Mouse (Mus musculus) embryonic fibroblast, embryonic 13.5 days (primary cell): ENCODE data around the gene Atp6v0c. TPM values are rescaled to one million over a fixed set of nuclear protein-coding genes. Genes with fewer than 3 reads are reported as not detected.
A peak's percentile ranks its signal among the peaks of the same experiment; 100 is the strongest.

Source experiments
- H3K27ac ChIP-seq: 2 replicates; pipeline ENCODE4 v1.5.1; 2012; ENCODE audit warnings: low read length, control low read depth, inconsistent platforms; ENCODE audit not compliant: insufficient read depth
- H3K4me1 ChIP-seq: 2 replicates; pipeline ENCODE4 v1.6.1; 2011; ENCODE audit warnings: low read length; ENCODE audit not compliant: control insufficient read depth, insufficient read depth
- H3K4me3 ChIP-seq: 2 replicates; pipeline ENCODE4 v1.5.1; 2011; ENCODE audit warnings: mild to moderate bottlenecking, control low read depth, low read length; ENCODE audit not compliant: insufficient read depth
- CTCF ChIP-seq: IDR thresholded peaks from 2 replicates; pipeline ENCODE4 v1.5.1; 2011; ENCODE audit warnings: mild to moderate bottlenecking, control low read depth, low read length, moderate library complexity, borderline replicate concordance; ENCODE audit not compliant: insufficient read depth
- POLR2A ChIP-seq: IDR thresholded peaks from 2 replicates; pipeline ENCODE4 v1.6.1; 2011; ENCODE audit warnings: low read depth, mild to moderate bottlenecking, control low read depth, low read length, moderate library complexity
- polyA plus RNA-seq: library from polyadenylated mRNA; stranded (reverse); fragments of >200 nt; gene quantifications from 2 replicates; pipeline ENCODE4 v1.2.4, GENCODE M21; 2011; ENCODE audit warnings: low read depth; ENCODE audit not compliant: missing spikeins, insufficient read length

Atp6v0c gene
- polyA plus RNA-seq, 1 experiment: 382 TPM

GRCm38 (mm10) chr17:24161466-24161865 lies 8.0 kb downstream of the Atp6v0c start:
- Histone ChIP-seq H3K27ac (no peak overlapping the region), H3K4me1 (peaks cover 9% of the 10 kb centered on the region), H3K4me3 (no peak overlapping the region)
- TF ChIP-seq CTCF (no peak), POLR2A (no peak)

- no peak overlapping the region for H3K4me3 ChIP-seq
- TF ChIP-seq POLR2A (no peak), CTCF (no peak)
- no peak overlapping the region for H3K27ac ChIP-seq
- H3K4me1 ChIP-seq: peaks cover 4% of the 10 kb centered on the region; the same call in 1 of the 2 replicates
Measured at GRCm38 (mm10) chr17:24157526-24157925, 12.0 kb downstream of the Atp6v0c start.

GRCm38 (mm10) chr17:24157121-24157520 lies 12.4 kb downstream of the Atp6v0c start:
- no peak overlapping the region for H3K4me3 ChIP-seq
- no peak for TF ChIP-seq CTCF
- TF ChIP-seq POLR2A: no peak
- H3K27ac ChIP-seq: no peak overlapping the region
- peaks cover 4% of the 10 kb centered on the region; the same call in 1 of the 2 replicates for H3K4me1 ChIP-seq

- Histone ChIP-seq H3K27ac (no peak overlapping the region), H3K4me3 (no peak overlapping the region), H3K4me1 (peaks cover 4% of the 10 kb centered on the region; the same call in 1 of the 2 replicates)
- TF ChIP-seq CTCF: no peak
- TF ChIP-seq POLR2A: no peak
Measured at GRCm38 (mm10) chr17:24156394-24156793, 13.1 kb downstream of the Atp6v0c start.

GRCm38 (mm10) chr17:24155742-24156141 lies 13.8 kb downstream of the Atp6v0c start:
- TF ChIP-seq POLR2A: no peak
- peaks cover under 1% of the 10 kb centered on the region; the same call in 1 of the 2 replicates for H3K4me1 ChIP-seq
- H3K27ac ChIP-seq: no peak overlapping the region
- no peak overlapping the region for H3K4me3 ChIP-seq

GRCm38 (mm10) chr17:24154463-24154862 lies 15.0 kb downstream of the Atp6v0c start:
- no peak overlapping the region for H3K4me3 ChIP-seq
- no peaks in the 10 kb centered on the region for H3K4me1 ChIP-seq
- no peak overlapping the region for H3K27ac ChIP-seq
- TF ChIP-seq CTCF: no peak
- no peak for TF ChIP-seq POLR2A

- Histone ChIP-seq H3K4me1 (no peaks in the 10 kb centered on the region), H3K27ac (no peak overlapping the region), H3K4me3 (peak overlapping the region; percentile 4; the same call in 1 of the 2 replicates)
- TF ChIP-seq POLR2A (0 out of 2 replicates have a peak, but pooled peaks have one; percentile 25), CTCF (peak; percentile 57; the same call in 1 of the 2 replicates)
Measured at GRCm38 (mm10) chr17:24151890-24152563, 17.5 kb downstream of the Atp6v0c start.

GRCm38 (mm10) chr17:24151382-24151781 lies 18.1 kb downstream of the Atp6v0c start:
- Histone ChIP-seq H3K4me1 (no peaks in the 10 kb centered on the region), H3K4me3 (no peak overlapping the region), H3K27ac (no peak overlapping the region)
- no peak for TF ChIP-seq POLR2A
- no peak for TF ChIP-seq CTCF

GRCm38 (mm10) chr17:24150824-24151223 lies 18.7 kb downstream of the Atp6v0c start, which contains the start of gene Pdpk1:
Pdpk1 (minus strand) TSS chr17:24150924.
- Histone ChIP-seq H3K27ac (no peak within 1 kb of the TSS), H3K4me3 (no peak within 1 kb of the TSS), H3K4me1 (no peaks in the 10 kb centered on the region)
- TF ChIP-seq CTCF: no peak
- TF ChIP-seq POLR2A: no peak

- H3K4me3 ChIP-seq: no peak overlapping the region
- TF ChIP-seq POLR2A (no peak), CTCF (no peak)
- no peak overlapping the region for H3K27ac ChIP-seq
- H3K4me1 ChIP-seq: no peaks in the 10 kb centered on the region
Measured at GRCm38 (mm10) chr17:24149421-24149820, 20.1 kb downstream of the Atp6v0c start.
